Mouse (Mus musculus) stomach, postnatal 0 days (tissue): ENCODE results near the gene Rsrc1. TPM values are rescaled to one million over a fixed set of nuclear protein-coding genes. Genes with fewer than 3 reads are reported as not detected.

Experiments used
- ATAC-seq: fragments of 200-750 bp; cut with Nextera tagmentation; 2 replicates; pipeline ENCODE4 v1.8.0; 2017; ENCODE audit not compliant: low FRiP score, low TSS enrichment
- DNase-seq: peaks from one replicate; pipeline ENCODE4 v3.0.0-alpha.2; 2016; ENCODE audit warnings: low spot score
- H3K27ac ChIP-seq: fragments of 300-500 bp; sonication (generic); replicated peaks from 2 replicates; pipeline ENCODE4 v1.5.1; 2014; ENCODE audit warnings: mild to moderate bottlenecking, control low read depth
- H3K27me3 ChIP-seq: fragments of 300-500 bp; sonication (generic); 2 replicates; pipeline ENCODE4 v1.6.1; 2014; ENCODE audit warnings: low read length; ENCODE audit not compliant: control insufficient read depth, insufficient read depth
- H3K36me3 ChIP-seq: fragments of 300-500 bp; sonication (generic); 2 replicates; pipeline ENCODE4 v1.6.1; 2014; ENCODE audit warnings: low read length, mixed read lengths; ENCODE audit not compliant: control insufficient read depth, insufficient read depth
- H3K4me1 ChIP-seq: fragments of 300-500 bp; sonication (generic); replicated peaks from 2 replicates; pipeline ENCODE4 v1.6.1; 2014; ENCODE audit warnings: antibody characterized with exemption; ENCODE audit not compliant: control insufficient read depth, insufficient read depth
- H3K4me2 ChIP-seq: fragments of 300-500 bp; sonication (generic); replicated peaks from 2 replicates; pipeline ENCODE4 v1.6.1; 2014; ENCODE audit warnings: low read depth, mild to moderate bottlenecking, control low read depth, moderate library complexity
- H3K4me3 ChIP-seq: fragments of 300-500 bp; sonication (generic); 2 replicates; pipeline ENCODE4 v1.5.1; 2014; ENCODE audit warnings: low read depth, low read length, control low read depth
- H3K9ac ChIP-seq: fragments of 300-500 bp; sonication (generic); 2 replicates; pipeline ENCODE4 v1.6.1; 2014; ENCODE audit warnings: mild to moderate bottlenecking, low read length, control low read depth, mixed read lengths
- H3K9me3 ChIP-seq: fragments of 300-500 bp; sonication (generic); 2 replicates; pipeline ENCODE4 v1.6.1; 2016; ENCODE audit warnings: low read length; ENCODE audit not compliant: control insufficient read depth
- CTCF ChIP-seq: IDR thresholded peaks from 2 replicates; pipeline ENCODE4 v1.5.1; 2016; ENCODE audit warnings: antibody characterized with exemption, low read depth, mild to moderate bottlenecking, moderate library complexity
- EP300 ChIP-seq: optimal IDR thresholded peaks from 2 replicates; pipeline ENCODE3; 2016; ENCODE audit warnings: antibody characterized with exemption
- WGBS: fragments of 180-500 bp; shearing (Covaris S2); extraction: QIAGEN DNeasy Blood & Tissue Kit; methylation state at CpG from one replicate; pipeline ENCODE4 v1.1.7; 2014; 5-methylcytosine and 5-hydroxymethylcytosine counted together
- polyA plus RNA-seq: library from polyadenylated mRNA; unstranded; fragments of >200 nt; fragmentation: Nextera tagmentation; extraction: Ambion mirVana; gene quantifications from 2 replicates; pipeline ENCODE4 v1.2.1, GENCODE M21; 2015

The Rsrc1 gene
- polyA plus RNA-seq, 1 experiment from 2014 or later: 15.1 TPM

GRCm38 (mm10) chr3:67343004-67343662 lies 361.9 kb downstream of the Rsrc1 start:
- TF ChIP-seq EP300: no peak
- TF ChIP-seq CTCF: peak; percentile 68
- no peak overlapping the region for H3K4me3 ChIP-seq
- H3K9me3 ChIP-seq: no peaks in the 10 kb centered on the region
- H3K27ac ChIP-seq: no peak overlapping the region
- H3K4me1 ChIP-seq: no peaks in the 10 kb centered on the region
- DNase-seq: no peak
- no peak for ATAC-seq
- no peaks in the 10 kb centered on the region for H3K27me3 ChIP-seq
- H3K4me2 ChIP-seq: no peak overlapping the region
- H3K36me3 ChIP-seq: no peaks in the 10 kb centered on the region
- H3K9ac ChIP-seq: no peak overlapping the region
- 61% methylated on average over 5 of the region's 5 CpGs for WGBS

DNA sequence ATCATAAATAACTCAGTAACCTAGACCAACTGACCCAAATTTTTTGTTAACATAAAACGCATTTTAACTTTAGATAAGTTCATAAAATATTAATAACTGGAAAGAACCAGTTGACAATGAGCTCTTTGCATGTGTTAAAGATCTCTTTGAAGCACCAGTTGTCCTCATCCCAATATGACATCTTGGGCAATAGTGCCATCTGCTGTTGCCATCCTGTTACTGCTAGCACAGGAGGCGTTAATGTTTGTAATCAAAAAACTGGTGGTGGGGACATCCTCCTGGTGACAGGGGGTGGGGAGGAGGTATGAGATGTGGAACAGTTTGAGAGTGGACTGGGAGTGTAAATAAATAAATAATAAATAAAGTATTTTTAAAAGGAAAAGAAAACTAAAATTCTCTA lies 363.4 kb downstream of the Rsrc1 start:
- no peak overlapping the region for H3K4me3 ChIP-seq
- no peak for ATAC-seq
- WGBS: 7% methylated on average over 2 of the region's 2 CpGs
- H3K9ac ChIP-seq: no peak overlapping the region
- peak; percentile 36 for DNase-seq
- H3K9me3 ChIP-seq: no peaks in the 10 kb centered on the region
- no peaks in the 10 kb centered on the region for H3K36me3 ChIP-seq
- H3K4me1 ChIP-seq: no peaks in the 10 kb centered on the region
- no peaks in the 10 kb centered on the region for H3K27me3 ChIP-seq
- no peak overlapping the region for H3K27ac ChIP-seq
- TF ChIP-seq EP300 (no peak), CTCF (peak; percentile 86)
- no peak overlapping the region for H3K4me2 ChIP-seq

GRCm38 (mm10) chr3:67346674-67347073 lies 365.5 kb downstream of the Rsrc1 start:
- Histone ChIP-seq H3K27me3 (no peaks in the 10 kb centered on the region), H3K27ac (no peak overlapping the region), H3K36me3 (no peaks in the 10 kb centered on the region), H3K4me2 (no peak overlapping the region), H3K9me3 (no peaks in the 10 kb centered on the region), H3K4me1 (no peaks in the 10 kb centered on the region), H3K9ac (no peak overlapping the region), H3K4me3 (no peak overlapping the region)
- WGBS: 70% methylated on average over 2 of the region's 2 CpGs
- ATAC-seq: no peak
- TF ChIP-seq CTCF: no peak
- no peak for TF ChIP-seq EP300
- DNase-seq: no peak

GRCm38 (mm10) chr3:67351406-67352127 lies 370.4 kb downstream of the Rsrc1 start:
- no peak overlapping the region for H3K4me3 ChIP-seq
- H3K27me3 ChIP-seq: no peaks in the 10 kb centered on the region
- no peak for DNase-seq
- H3K9me3 ChIP-seq: no peaks in the 10 kb centered on the region
- ATAC-seq: no peak
- 80% methylated on average over 12 of the region's 12 CpGs for WGBS
- H3K27ac ChIP-seq: no peak overlapping the region
- H3K4me1 ChIP-seq: no peaks in the 10 kb centered on the region
- H3K36me3 ChIP-seq: no peaks in the 10 kb centered on the region
- no peak overlapping the region for H3K9ac ChIP-seq
- TF ChIP-seq CTCF (no peak), EP300 (no peak)
- no peak overlapping the region for H3K4me2 ChIP-seq

DNA sequence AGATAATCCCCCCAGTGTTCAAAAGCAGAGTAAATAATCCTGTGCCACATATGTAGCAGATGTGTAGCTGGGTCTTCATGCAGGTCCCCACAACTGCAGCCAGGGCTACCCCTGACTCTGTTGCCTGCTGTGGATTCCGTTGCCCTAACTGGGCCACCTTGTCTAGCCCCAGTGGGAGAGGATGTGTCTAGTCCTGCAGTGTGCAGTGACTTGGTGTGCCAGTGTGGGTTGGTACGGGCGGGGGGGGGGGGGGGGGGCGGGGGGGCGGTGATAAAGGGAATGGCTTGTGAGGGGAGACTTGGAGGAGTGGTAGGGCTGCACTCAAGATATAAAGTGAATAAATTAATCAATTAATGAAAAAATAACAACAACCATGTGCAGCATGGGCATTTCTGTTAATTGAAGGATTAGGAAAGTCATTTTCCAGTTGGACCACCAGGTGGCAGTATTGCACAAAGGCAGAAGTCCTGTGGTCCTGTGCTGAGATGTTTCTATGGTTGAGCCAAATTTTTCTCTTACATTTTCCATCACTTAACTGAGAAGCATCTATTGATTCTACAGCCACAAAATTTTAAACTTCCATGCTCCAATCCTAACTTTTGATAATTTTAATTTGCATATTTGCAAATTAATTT lies 371.1 kb downstream of the Rsrc1 start:
- no peaks in the 10 kb centered on the region for H3K4me1 ChIP-seq
- no peaks in the 10 kb centered on the region for H3K27me3 ChIP-seq
- H3K9ac ChIP-seq: no peak overlapping the region
- H3K4me2 ChIP-seq: no peak overlapping the region
- DNase-seq (peak; percentile 30), ATAC-seq (no peak)
- no peak overlapping the region for H3K27ac ChIP-seq
- TF ChIP-seq CTCF (peak; percentile 88), EP300 (no peak)
- 17% methylated on average over 2 of the region's 5 CpGs for WGBS
- H3K9me3 ChIP-seq: no peaks in the 10 kb centered on the region
- H3K36me3 ChIP-seq: no peaks in the 10 kb centered on the region
- no peak overlapping the region for H3K4me3 ChIP-seq

GRCm38 (mm10) chr3:67352763-67353149 lies 371.6 kb downstream of the Rsrc1 start:
- H3K9me3 ChIP-seq: no peaks in the 10 kb centered on the region
- 90% methylated on average over 3 of the region's 3 CpGs for WGBS
- no peak overlapping the region for H3K27ac ChIP-seq
- H3K9ac ChIP-seq: no peak overlapping the region
- DNase-seq: no peak
- no peak for TF ChIP-seq EP300
- TF ChIP-seq CTCF: no peak
- no peaks in the 10 kb centered on the region for H3K4me1 ChIP-seq
- H3K27me3 ChIP-seq: no peaks in the 10 kb centered on the region
- H3K4me3 ChIP-seq: no peak overlapping the region
- ATAC-seq: no peak
- H3K36me3 ChIP-seq: no peaks in the 10 kb centered on the region
- H3K4me2 ChIP-seq: no peak overlapping the region
